Mouse (Mus musculus) right cerebral cortex, adult 2 months (tissue): ENCODE data around the gene Kalrn.

Source experiments
- DNase-seq, 2 experiments: peaks; one replicate each; pipeline ENCODE4 v3.0.0; 2021 to 2022; ENCODE audit warnings: low spot score in 2 of 2

The Kalrn gene

GRCm38 (mm10) chr16:34073930-34074329, 499.4 kb downstream of the Kalrn start:
- DNase-seq: no peak

GRCm38 (mm10) chr16:34072136-34072535, 501.2 kb downstream of the Kalrn start:
- DNase-seq: no peak

- no peak for DNase-seq
Measured at GRCm38 (mm10) chr16:34071223-34071825, 502.0 kb downstream of the Kalrn start.

GRCm38 (mm10) chr16:34069481-34069880, 503.9 kb downstream of the Kalrn start:
- no peak for DNase-seq

GRCm38 (mm10) chr16:34066922-34067321, 506.4 kb downstream of the Kalrn start:
- no peak for DNase-seq

- no peak for DNase-seq
Measured at GRCm38 (mm10) chr16:34066376-34066775, 507.0 kb downstream of the Kalrn start.

GRCm38 (mm10) chr16:34063313-34063712, 510.0 kb downstream of the Kalrn start:
- no peak for DNase-seq

- DNase-seq: no peak
Measured at GRCm38 (mm10) chr16:34061661-34062060, 511.7 kb downstream of the Kalrn start.

- no peak for DNase-seq
Measured at GRCm38 (mm10) chr16:34058611-34059010, 514.7 kb downstream of the Kalrn start.

- no peak for DNase-seq
Measured at GRCm38 (mm10) chr16:34057464-34057863, 515.9 kb downstream of the Kalrn start.

GRCm38 (mm10) chr16:34056418-34057111, 516.8 kb downstream of the Kalrn start:
- no peak for DNase-seq

GRCm38 (mm10) chr16:34050090-34050489, 523.2 kb downstream of the Kalrn start:
- DNase-seq: no peak

- no peak for DNase-seq
Measured at GRCm38 (mm10) chr16:34049361-34049760, 524.0 kb downstream of the Kalrn start.

- no peak for DNase-seq
Measured at GRCm38 (mm10) chr16:34048232-34048631, 525.1 kb downstream of the Kalrn start.

GRCm38 (mm10) chr16:34047543-34047942, 525.8 kb downstream of the Kalrn start:
- no peak for DNase-seq

GRCm38 (mm10) chr16:34047006-34047360, 526.3 kb downstream of the Kalrn start:
- DNase-seq: no peak

- DNase-seq: peak in 1 of 2 experiments; percentile 34
Measured at GRCm38 (mm10) chr16:34046268-34047005, 526.9 kb downstream of the Kalrn start.

- no peak for DNase-seq
Measured at GRCm38 (mm10) chr16:34044539-34044938, 528.8 kb downstream of the Kalrn start.

- DNase-seq: peak; percentile 86 to 91
Measured at GRCm38 (mm10) chr16:34043048-34043795, 530.1 kb downstream of the Kalrn start.

GRCm38 (mm10) chr16:34042586-34042985, 530.7 kb downstream of the Kalrn start:
- no peak for DNase-seq

- no peak for DNase-seq
Measured at GRCm38 (mm10) chr16:34040276-34040675, 533.1 kb downstream of the Kalrn start.

- no peak for DNase-seq
Measured at GRCm38 (mm10) chr16:34039736-34040135, 533.6 kb downstream of the Kalrn start.
